Mouse (Mus musculus) cortical plate, adult 2 months (tissue): ENCODE measurements around the gene Copb1. TPM values are rescaled to one million over a fixed set of nuclear protein-coding genes. Genes with fewer than 3 reads are reported as not detected.

Experiments used
- H3K27ac ChIP-seq: fragments of 200-500 bp; 2 replicates; pipeline ENCODE4 v1.5.1; 2012; ENCODE audit warnings: low read length, control low read depth, inconsistent platforms; ENCODE audit not compliant: insufficient read depth
- H3K4me1 ChIP-seq: fragments of 200-500 bp; 2 replicates; pipeline ENCODE4 v1.6.1; 2011; ENCODE audit warnings: low read length; ENCODE audit not compliant: control insufficient read depth, insufficient read depth
- H3K4me3 ChIP-seq: fragments of 200-500 bp; 2 replicates; pipeline ENCODE4 v1.5.1; 2011; ENCODE audit warnings: mild to moderate bottlenecking, low read length, control low read depth; ENCODE audit not compliant: insufficient read depth
- CTCF ChIP-seq: fragments of 200-500 bp; IDR thresholded peaks from 2 replicates; pipeline ENCODE4 v1.5.1; 2011; ENCODE audit warnings: mild to moderate bottlenecking, control low read depth, low read length; ENCODE audit not compliant: insufficient read depth; ENCODE audit errors: extremely low read depth
- POLR2A ChIP-seq: fragments of 200-500 bp; IDR thresholded peaks from 2 replicates; pipeline ENCODE4 v1.6.1; 2011; ENCODE audit warnings: mild to moderate bottlenecking, low read length, control low read depth; ENCODE audit not compliant: insufficient read depth; ENCODE audit errors: extremely low read depth
- polyA plus RNA-seq: library from polyadenylated mRNA; depleted of rRNA; stranded (reverse); fragments of >200 nt; gene quantifications from 2 replicates; pipeline ENCODE4 v1.2.3, GENCODE M21; 2012

Copb1 gene
- polyA plus RNA-seq, 1 experiment, result 39.4 TPM

- Histone ChIP-seq H3K27ac (no peak overlapping the region), H3K4me3 (no peak overlapping the region), H3K4me1 (no peaks in the 10 kb centered on the region; the same call in 1 of the 2 replicates)
- TF ChIP-seq CTCF, result no peak
- TF ChIP-seq POLR2A, result no peak
Measured at GRCm38 (mm10) chr7:114284296-114284910, 29.9 kb upstream of the Copb1 start.

GRCm38 (mm10) chr7:114283006-114283405, 28.5 kb upstream of the Copb1 start:
- H3K27ac ChIP-seq, result no peak overlapping the region
- no peaks in the 10 kb centered on the region; the same call in 1 of the 2 replicates for H3K4me1 ChIP-seq
- no peak overlapping the region for H3K4me3 ChIP-seq
- TF ChIP-seq CTCF (no peak), POLR2A (no peak)

GRCm38 (mm10) chr7:114281671-114282070, 27.2 kb upstream of the Copb1 start:
- no peaks in the 10 kb centered on the region; the same call in 1 of the 2 replicates for H3K4me1 ChIP-seq
- TF ChIP-seq POLR2A, result no peak
- peak; percentile 39; the same call in 1 of the 2 replicates for TF ChIP-seq CTCF
- no peak overlapping the region for H3K27ac ChIP-seq
- H3K4me3 ChIP-seq, result no peak overlapping the region

- peak within 1 kb of the TSS; percentile 39; the same call in 1 of the 2 replicates for H3K27ac ChIP-seq
- TF ChIP-seq POLR2A (peak; percentile 94), CTCF (peak; percentile 30; the same call in 1 of the 2 replicates)
- 0 out of 2 replicates have a peak, but pooled peaks cover 2% of the 10 kb centered on the region for H3K4me1 ChIP-seq
- peak within 1 kb of the TSS; percentile 62 for H3K4me3 ChIP-seq
Measured at GRCm38 (mm10) chr7:114276005-114276752, 21.7 kb upstream of the Copb1 start, which contains the start of gene Psma1. Gene Psma1 (minus strand): TSS chr7:114276118.

- no peak for TF ChIP-seq CTCF
- TF ChIP-seq POLR2A, result no peak
- peak overlapping the region; percentile 62 for H3K4me3 ChIP-seq
- peak overlapping the region; percentile 39; the same call in 1 of the 2 replicates for H3K27ac ChIP-seq
- H3K4me1 ChIP-seq, result 0 out of 2 replicates have a peak, but pooled peaks cover 2% of the 10 kb centered on the region
Measured at GRCm38 (mm10) chr7:114275372-114276004, 21.0 kb upstream of the Copb1 start.

GRCm38 (mm10) chr7:114268446-114268845, 13.9 kb upstream of the Copb1 start:
- Histone ChIP-seq H3K27ac (no peak overlapping the region), H3K4me1 (no peaks in the 10 kb centered on the region), H3K4me3 (no peak overlapping the region)
- no peak for TF ChIP-seq POLR2A

- TF ChIP-seq CTCF (peak; percentile 8; the same call in 1 of the 2 replicates), POLR2A (no peak)
- Histone ChIP-seq H3K4me1 (no peaks in the 10 kb centered on the region; the same call in 1 of the 2 replicates), H3K27ac (no peak overlapping the region), H3K4me3 (no peak overlapping the region)
Measured at GRCm38 (mm10) chr7:114251684-114252083, 2.8 kb downstream of the Copb1 start.

GRCm38 (mm10) chr7:114233980-114234379, 20.5 kb downstream of the Copb1 start:
- no peak overlapping the region for H3K4me3 ChIP-seq
- no peak overlapping the region for H3K27ac ChIP-seq
- TF ChIP-seq POLR2A, result no peak
- no peak for TF ChIP-seq CTCF
- H3K4me1 ChIP-seq, result no peaks in the 10 kb centered on the region; the same call in 1 of the 2 replicates

- no peak for TF ChIP-seq CTCF
- TF ChIP-seq POLR2A, result no peak
Measured at GRCm38 (mm10) chr7:114232982-114233381, 21.5 kb downstream of the Copb1 start.

GRCm38 (mm10) chr7:114231857-114232256, 22.7 kb downstream of the Copb1 start:
- H3K27ac ChIP-seq, result no peak overlapping the region
- no peaks in the 10 kb centered on the region; the same call in 1 of the 2 replicates for H3K4me1 ChIP-seq
- H3K4me3 ChIP-seq, result no peak overlapping the region
- TF ChIP-seq POLR2A, result no peak

More at GRCm38 (mm10) chr7:114232982-114233381, 21.5 kb downstream of the Copb1 start:
- no peaks in the 10 kb centered on the region; the same call in 1 of the 2 replicates for H3K4me1 ChIP-seq
- no peak overlapping the region for H3K4me3 ChIP-seq
- no peak overlapping the region for H3K27ac ChIP-seq
